Mouse (Mus musculus) lung, adult 10 weeks (tissue): ENCODE results near the gene Ikzf4. TPM values are rescaled to one million over a fixed set of nuclear protein-coding genes. Genes with fewer than 3 reads are reported as not detected.

Experiments used
- polyA plus RNA-seq: library from polyadenylated mRNA; stranded (reverse); fragments of 350-450 nt; fragmentation: Illumina TruSeq; extraction: RNeasy Lipid Tissue Mini Kit (QIAGEN cat#74804); gene quantifications from one replicate; pipeline ENCODE4 v1.2.3, GENCODE M21; 2014; ENCODE audit warnings: low read depth, low replicate concordance; ENCODE audit not compliant: insufficient read depth

Ikzf4 gene
- 0.86 TPM for polyA plus RNA-seq

DNA sequence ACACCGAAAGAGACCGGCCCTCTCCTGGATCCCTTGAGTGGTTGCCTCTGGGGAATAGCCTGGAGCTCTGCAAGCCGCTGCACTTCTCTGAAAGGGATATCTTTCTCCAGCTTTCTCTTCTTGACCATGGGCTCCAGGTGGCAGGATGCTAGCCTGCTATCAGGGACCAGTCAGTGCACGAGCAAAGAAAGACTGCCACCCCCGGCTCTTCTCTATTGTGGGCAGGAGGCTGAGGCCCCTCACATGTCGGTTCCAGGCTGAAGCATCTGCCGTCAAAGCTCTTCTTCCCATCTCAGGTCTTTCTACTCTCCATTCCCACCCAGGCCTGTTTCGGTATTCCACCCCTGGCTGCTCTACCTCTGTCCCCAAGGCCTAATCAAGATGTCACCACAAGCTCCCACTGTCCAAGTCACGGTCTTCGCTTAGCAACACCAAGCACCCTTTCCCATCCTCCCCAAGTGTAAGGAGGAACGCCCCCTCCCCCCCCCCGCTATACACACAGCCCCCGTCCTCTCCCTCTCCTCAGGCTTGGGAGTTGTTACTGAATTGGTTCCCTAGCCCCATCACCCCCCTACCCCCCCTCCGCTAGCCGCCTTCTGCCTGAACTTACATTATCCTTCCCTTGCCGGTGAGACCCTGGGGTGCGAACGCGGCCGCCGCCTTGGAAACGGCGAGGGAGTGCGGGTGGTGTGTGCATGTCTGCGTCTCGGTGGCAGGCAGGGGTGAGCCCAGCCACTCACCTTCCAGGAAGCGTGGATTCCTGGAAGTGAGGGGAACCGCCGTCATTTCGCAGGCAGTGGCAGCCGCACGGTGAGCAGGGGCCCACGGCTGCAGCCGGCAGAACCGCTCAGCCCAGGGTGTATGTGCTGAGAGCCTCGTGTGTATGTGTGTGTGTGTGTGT is at the start of gene Ikzf4:
Gene Ikzf4, minus strand, starts transcription at position 881 of the 901 bp plus-strand sequence.

DNA sequence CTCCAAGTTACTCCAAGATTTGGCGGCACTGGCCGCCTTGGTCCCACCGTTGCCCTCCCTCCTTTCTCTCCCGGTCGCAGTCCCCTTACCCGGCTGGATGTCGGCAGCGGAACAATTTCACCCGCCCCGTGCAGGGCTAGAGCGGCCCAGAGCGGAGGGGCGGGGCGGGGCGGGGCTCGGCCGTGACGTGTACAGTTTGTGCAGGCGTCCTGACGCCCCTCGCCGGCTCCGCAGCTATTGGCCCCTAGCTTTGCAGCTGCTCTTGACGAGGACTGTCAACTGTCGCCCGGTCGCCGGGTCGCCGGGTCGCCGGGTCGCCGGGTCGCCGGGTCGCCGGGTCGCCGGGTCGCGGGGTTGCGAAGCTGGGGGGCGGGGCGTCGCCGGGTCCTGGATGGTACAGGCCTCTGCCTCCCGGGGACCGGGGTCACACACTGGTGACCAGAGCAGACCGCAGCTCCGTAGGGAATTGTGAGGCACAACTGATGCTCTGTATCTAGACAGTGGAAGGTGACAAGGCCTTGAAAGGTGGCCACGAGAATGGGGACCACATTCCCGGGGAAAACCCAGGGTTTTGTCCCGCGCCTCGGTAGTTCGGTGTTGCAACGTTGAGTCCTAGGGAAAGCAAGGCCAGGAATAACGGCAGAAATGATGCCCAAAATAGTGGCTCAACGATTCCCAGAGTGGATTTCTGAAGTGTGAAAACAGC is 28.1 kb upstream of the Ikzf4 start, which contains the start of gene Suox:
Gene Suox, minus strand, starts transcription at position 311 of the 706 bp plus-strand sequence.

DNA sequence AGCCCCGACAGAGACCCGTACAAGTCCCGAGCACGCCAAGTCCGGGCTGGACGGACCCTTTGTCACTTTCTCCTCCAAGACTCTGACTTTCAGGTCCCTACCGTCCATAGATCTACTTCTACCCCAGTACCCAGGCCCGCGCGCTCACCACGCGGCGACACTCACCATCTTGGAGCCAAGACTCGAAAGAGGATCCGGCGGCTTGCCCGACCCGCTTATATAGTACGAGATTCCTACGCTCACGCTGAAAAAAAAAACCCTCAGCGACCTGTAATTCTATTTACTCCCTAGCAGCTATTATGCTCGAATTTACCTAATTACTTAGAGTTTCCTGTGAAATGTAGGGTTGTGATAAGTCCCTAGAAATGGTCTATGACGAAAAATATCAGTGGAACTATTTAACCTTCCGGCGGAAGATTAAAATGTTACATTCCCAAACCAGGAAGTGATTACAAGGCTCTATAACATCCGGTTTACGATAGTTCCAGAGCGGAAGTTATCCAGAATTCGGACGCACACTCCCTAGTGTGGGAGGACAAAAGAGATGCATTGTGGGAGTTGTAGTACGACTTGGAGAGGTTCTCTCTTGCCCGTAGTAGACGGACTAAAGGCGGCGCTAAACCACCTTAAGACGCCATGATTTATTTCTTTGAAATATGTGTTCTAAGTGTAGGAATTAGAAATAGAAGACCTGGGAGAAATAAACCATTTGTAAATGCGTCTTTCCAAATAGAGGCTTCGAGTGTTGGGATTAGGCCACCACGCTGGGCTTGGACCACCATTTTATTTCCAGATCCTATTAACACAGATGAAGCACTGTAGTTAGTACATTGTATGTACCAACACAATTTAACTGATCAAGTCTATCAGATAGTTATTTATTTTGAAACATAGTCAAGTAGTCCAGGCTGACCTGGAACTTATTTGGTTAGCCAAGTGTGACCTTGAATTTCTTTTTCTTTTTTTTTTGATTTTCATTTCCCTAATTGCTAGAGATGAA is 19.2 kb downstream of the Ikzf4 start, which contains the start of gene Rps26:
Gene Rps26, minus strand, starts transcription at position 437 of the 1,000 bp plus-strand sequence.

DNA sequence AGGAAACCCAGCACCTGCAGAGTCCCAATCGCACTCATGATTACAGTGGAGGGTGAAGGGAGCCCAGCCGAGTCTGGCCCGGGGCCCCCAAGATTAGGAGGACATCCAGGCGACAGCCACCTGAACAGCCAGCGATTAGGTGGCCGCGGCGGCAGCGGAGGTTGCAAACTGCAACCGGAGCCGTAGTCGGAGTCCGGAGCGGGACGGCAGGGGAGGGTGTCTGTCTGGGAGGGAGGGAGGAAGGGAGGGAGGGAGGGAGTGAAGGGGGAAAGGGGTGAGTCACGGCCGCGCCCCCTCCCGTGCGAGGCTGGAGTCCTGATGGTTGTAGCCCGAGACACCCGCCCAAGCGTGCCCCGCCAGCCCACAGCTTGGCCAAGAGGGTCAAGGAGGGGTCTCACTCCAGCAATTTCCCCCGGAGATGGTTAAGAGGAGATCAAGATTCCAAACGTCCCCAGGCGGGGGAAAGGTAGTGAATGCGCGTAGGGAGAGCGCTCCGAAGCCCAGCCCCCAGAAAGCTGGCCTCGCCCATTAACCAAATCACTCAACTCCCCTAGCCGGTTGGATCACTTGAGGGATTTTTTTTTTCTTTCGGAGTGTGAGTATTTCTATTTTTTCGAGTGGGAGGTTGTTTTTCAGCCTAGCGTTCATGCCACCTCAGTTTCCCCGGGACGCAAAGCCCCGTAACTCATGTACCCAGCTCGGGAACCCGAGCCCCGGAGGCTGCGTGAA is 56.2 kb downstream of the Ikzf4 start, which contains the start of gene Erbb3:
Gene Erbb3, minus strand, starts transcription at position 189 of the 729 bp plus-strand sequence.

Other genes starting within 250 kb of the Ikzf4 start
- gene Slc39a5, start 244.8 kb downstream of the Ikzf4 start, polyA plus RNA-seq: not detected
- gene Nabp2, start 234.5 kb downstream of the Ikzf4 start, polyA plus RNA-seq: 47.4 TPM
- 22.4 TPM for gene Rnf41, start 234.3 kb downstream of the Ikzf4 start, polyA plus RNA-seq
- gene Smarcc2, start 186.7 kb downstream of the Ikzf4 start, polyA plus RNA-seq: 27.3 TPM
- 2,837 TPM for gene Myl6, start 151.8 kb downstream of the Ikzf4 start, polyA plus RNA-seq
- 1.4 TPM for gene Myl6b, start 147.3 kb downstream of the Ikzf4 start, polyA plus RNA-seq
- gene Esyt1, start 120.1 kb downstream of the Ikzf4 start, polyA plus RNA-seq: 39.2 TPM
- 9.3 TPM for gene Zc3h10, start 98.2 kb downstream of the Ikzf4 start, polyA plus RNA-seq
- 3,755 TPM for gene Rpl41, start 96.7 kb downstream of the Ikzf4 start, polyA plus RNA-seq
- gene Pa2g4, start 80.0 kb downstream of the Ikzf4 start, polyA plus RNA-seq: 45.1 TPM
- gene Erbb3, start 56.3 kb downstream of the Ikzf4 start, polyA plus RNA-seq: 8.0 TPM
- gene Rps26, start 19.2 kb downstream of the Ikzf4 start, polyA plus RNA-seq: 720 TPM
- gene Suox, start 28.1 kb upstream of the Ikzf4 start, polyA plus RNA-seq: 10.1 TPM
- 55.5 TPM for gene Rab5b, start 50.3 kb upstream of the Ikzf4 start, polyA plus RNA-seq
- 0.31 TPM for gene Pmel, start 58.2 kb upstream of the Ikzf4 start, polyA plus RNA-seq
- 11.7 TPM for gene Cdk2, start 59.0 kb upstream of the Ikzf4 start, polyA plus RNA-seq
- gene Dgka, start 98.9 kb upstream of the Ikzf4 start, polyA plus RNA-seq: 19.2 TPM
- gene Pym1, start 101.9 kb upstream of the Ikzf4 start, polyA plus RNA-seq: 25.4 TPM
- 10.5 TPM for gene Mmp19, start 144.9 kb upstream of the Ikzf4 start, polyA plus RNA-seq
- gene Dnajc14, start 158.1 kb upstream of the Ikzf4 start, polyA plus RNA-seq: 37.5 TPM
- gene Tmem198b, start 158.4 kb upstream of the Ikzf4 start, polyA plus RNA-seq: 6.7 TPM
- 97.3 TPM for gene Sarnp, start 171.3 kb upstream of the Ikzf4 start, polyA plus RNA-seq
- 65.0 TPM for gene Ormdl2, start 175.7 kb upstream of the Ikzf4 start, polyA plus RNA-seq
- 0.65 TPM for gene Gdf11, start 245.7 kb upstream of the Ikzf4 start, polyA plus RNA-seq